Mouse (Mus musculus): Measurements from ENCODE around the gene Serac1.

DNA sequence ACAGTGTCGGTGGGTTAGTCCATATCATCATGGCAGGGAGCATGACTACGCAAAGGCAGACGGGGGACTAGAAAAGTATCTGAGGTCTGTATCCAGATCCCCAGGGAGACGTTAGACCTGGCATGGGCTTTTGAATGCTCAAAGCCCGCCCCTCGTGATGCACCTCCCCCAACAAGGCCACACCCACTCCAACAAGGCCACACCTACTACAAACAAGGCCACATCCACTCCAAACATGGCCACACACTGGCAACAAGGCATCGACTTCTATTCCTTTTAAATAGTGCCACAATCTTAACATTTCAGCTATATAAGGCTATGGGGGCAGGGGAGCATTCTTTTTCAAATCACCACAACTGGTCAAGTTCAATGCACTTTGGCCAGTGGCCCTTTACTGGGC is 58.9 kb downstream of the Serac1 start:
- TF ChIP-seq POLR2A (IDR thresholded peaks at IDR 0.05; ENCODE audit: borderline replicate concordance, low read depth, low read length) (no peak), CTCF (IDR thresholded peaks at IDR 0.05; ENCODE audit: low read depth, low read length) (no peak)
